Mouse (Mus musculus): ENCODE measurements around the gene Mical3. TPM values are rescaled to one million over a fixed set of nuclear protein-coding genes. Genes with fewer than 3 reads are reported as not detected.

The Mical3 gene
- total RNA-seq, 2 experiments from 2014 or later, result 47.4 to 48.7 TPM

GRCm38 (mm10) chr6:121081288-121082093 lies 49.3 kb downstream of the Mical3 start:
- DNase-seq, result no peak

- no peak for DNase-seq
Observed at GRCm38 (mm10) chr6:121078175-121078574, 52.6 kb downstream of the Mical3 start.

GRCm38 (mm10) chr6:121076929-121077566 lies 53.8 kb downstream of the Mical3 start:
- no peak for DNase-seq

GRCm38 (mm10) chr6:121075763-121076162 lies 55.0 kb downstream of the Mical3 start:
- DNase-seq, result no peak

GRCm38 (mm10) chr6:121073312-121073711 lies 57.5 kb downstream of the Mical3 start:
- DNase-seq, result no peak

- no peak for DNase-seq
Observed at GRCm38 (mm10) chr6:121072615-121073014, 58.2 kb downstream of the Mical3 start.

GRCm38 (mm10) chr6:121070584-121071230 lies 60.1 kb downstream of the Mical3 start:
- no peak for DNase-seq

- no peak for DNase-seq
Observed at GRCm38 (mm10) chr6:121069156-121069555, 61.6 kb downstream of the Mical3 start.

GRCm38 (mm10) chr6:121068087-121068464 lies 62.7 kb downstream of the Mical3 start:
- no peak for DNase-seq

GRCm38 (mm10) chr6:121067426-121068086 lies 63.2 kb downstream of the Mical3 start:
- no peak for DNase-seq

GRCm38 (mm10) chr6:121066761-121067160 lies 64.0 kb downstream of the Mical3 start:
- peak; percentile 70 to 71 for DNase-seq

- DNase-seq, result no peak
Observed at GRCm38 (mm10) chr6:121064356-121065015, 66.3 kb downstream of the Mical3 start.

GRCm38 (mm10) chr6:121063771-121064170 lies 67.0 kb downstream of the Mical3 start:
- no peak for DNase-seq

- no peak for DNase-seq
Observed at GRCm38 (mm10) chr6:121062891-121063408, 67.8 kb downstream of the Mical3 start.

GRCm38 (mm10) chr6:121058039-121058438 lies 72.8 kb downstream of the Mical3 start:
- no peak for DNase-seq

GRCm38 (mm10) chr6:121057181-121057956 lies 73.4 kb downstream of the Mical3 start:
- peak in 1 of 2 experiments; percentile 53 for DNase-seq

GRCm38 (mm10) chr6:121055496-121055895 lies 75.3 kb downstream of the Mical3 start:
- no peak for DNase-seq

- DNase-seq, result no peak
Observed at GRCm38 (mm10) chr6:121054908-121055307, 75.9 kb downstream of the Mical3 start.

GRCm38 (mm10) chr6:121054340-121054739 lies 76.5 kb downstream of the Mical3 start:
- DNase-seq, result no peak

GRCm38 (mm10) chr6:121053585-121054112 lies 77.2 kb downstream of the Mical3 start:
- no peak for DNase-seq
